Mouse (Mus musculus) bone marrow macrophage, adult 2 months (primary cell): Measurements from ENCODE around the gene Gpsm1.

ENCODE experiments used
- CTCF ChIP-seq: IDR thresholded peaks from 2 replicates; pipeline ENCODE4 v1.5.1; 2012; ENCODE audit warnings: low read depth, mild to moderate bottlenecking, low read length, moderate library complexity
- POLR2A ChIP-seq: IDR thresholded peaks from 2 replicates; pipeline ENCODE4 v1.6.1; 2012; ENCODE audit warnings: mild to moderate bottlenecking, low read depth, low read length, borderline replicate concordance

GRCm38 (mm10) chr2:26372396-26372795 is 57.1 kb downstream of the Gpsm1 start:
- TF ChIP-seq POLR2A (no peak), CTCF (no peak)
